Mouse (Mus musculus) MEL (cell line): Measurements from ENCODE around the gene Itpr1.

Experiments
- BHLHE40 ChIP-seq: IDR thresholded peaks from 2 replicates; pipeline ENCODE4 v1.6.1; 2012; ENCODE audit warnings: low read depth, mild to moderate bottlenecking, inconsistent platforms, low read length, improper control_type of control experiment, borderline replicate concordance
- CHD1 ChIP-seq: IDR thresholded peaks from 2 replicates; pipeline ENCODE4 v1.6.1; 2012; ENCODE audit warnings: low read depth, mild to moderate bottlenecking, inconsistent platforms, low read length, improper control_type of control experiment
- CHD2 ChIP-seq: IDR thresholded peaks from 2 replicates; pipeline ENCODE4 v1.6.1; 2011; ENCODE audit warnings: low read length, improper control_type of control experiment
- CTCF ChIP-seq, 3 experiments: IDR thresholded peaks in 2 of 3; conservative IDR thresholded peaks in 1 of 3; 2 replicates each; pipeline ENCODE4 v1.5.1; 2011 to 2012; ENCODE audit warnings: low read length in 3 of 3, low read depth in 2 of 3, mild to moderate bottlenecking in 2 of 3, improper control_type of control experiment in 1 of 3, inconsistent platforms in 1 of 3, mixed read lengths in 1 of 3, moderate library complexity in 1 of 3; ENCODE audit not compliant: control insufficient read depth in 1 of 3, insufficient read depth in 1 of 3, poor library complexity in 1 of 3, severe bottlenecking in 1 of 3
- ELF1 ChIP-seq: IDR thresholded peaks from 2 replicates; pipeline ENCODE4 v1.6.1; 2014; ENCODE audit warnings: low read depth, mild to moderate bottlenecking, inconsistent platforms, low read length, improper control_type of control experiment, moderate library complexity
- GATA1 ChIP-seq: IDR thresholded peaks from 2 replicates; pipeline ENCODE4 v1.6.1; 2011; ENCODE audit warnings: low read depth, low read length, improper control_type of control experiment
- HCFC1 ChIP-seq: IDR thresholded peaks from 2 replicates; pipeline ENCODE4 v1.6.1; 2012; ENCODE audit warnings: low read depth, mild to moderate bottlenecking, inconsistent platforms, low read length, improper control_type of control experiment, moderate library complexity
- MXI1 ChIP-seq: IDR thresholded peaks from 2 replicates; pipeline ENCODE4 v1.6.1; 2011; ENCODE audit warnings: mild to moderate bottlenecking, low read depth, low read length, improper control_type of control experiment
- NELFE ChIP-seq: IDR thresholded peaks from 2 replicates; pipeline ENCODE4 v1.6.1; 2011; ENCODE audit warnings: low read depth, low read length, improper control_type of control experiment
- POLR2A ChIP-seq, 2 experiments: IDR thresholded peaks; 2 replicates each; pipeline ENCODE4 v1.6.1; 2011 to 2012; ENCODE audit warnings: low read length in 2 of 2, mild to moderate bottlenecking in 2 of 2, control low read depth in 1 of 2, improper control_type of control experiment in 1 of 2, low read depth in 1 of 2, moderate library complexity in 1 of 2; ENCODE audit not compliant: control insufficient read depth in 1 of 2, insufficient read depth in 1 of 2, poor library complexity in 1 of 2
- ZC3H11A ChIP-seq: IDR thresholded peaks from 2 replicates; pipeline ENCODE4 v1.6.1; 2012; ENCODE audit warnings: low read depth, mild to moderate bottlenecking, inconsistent platforms, low read length, improper control_type of control experiment

DNA sequence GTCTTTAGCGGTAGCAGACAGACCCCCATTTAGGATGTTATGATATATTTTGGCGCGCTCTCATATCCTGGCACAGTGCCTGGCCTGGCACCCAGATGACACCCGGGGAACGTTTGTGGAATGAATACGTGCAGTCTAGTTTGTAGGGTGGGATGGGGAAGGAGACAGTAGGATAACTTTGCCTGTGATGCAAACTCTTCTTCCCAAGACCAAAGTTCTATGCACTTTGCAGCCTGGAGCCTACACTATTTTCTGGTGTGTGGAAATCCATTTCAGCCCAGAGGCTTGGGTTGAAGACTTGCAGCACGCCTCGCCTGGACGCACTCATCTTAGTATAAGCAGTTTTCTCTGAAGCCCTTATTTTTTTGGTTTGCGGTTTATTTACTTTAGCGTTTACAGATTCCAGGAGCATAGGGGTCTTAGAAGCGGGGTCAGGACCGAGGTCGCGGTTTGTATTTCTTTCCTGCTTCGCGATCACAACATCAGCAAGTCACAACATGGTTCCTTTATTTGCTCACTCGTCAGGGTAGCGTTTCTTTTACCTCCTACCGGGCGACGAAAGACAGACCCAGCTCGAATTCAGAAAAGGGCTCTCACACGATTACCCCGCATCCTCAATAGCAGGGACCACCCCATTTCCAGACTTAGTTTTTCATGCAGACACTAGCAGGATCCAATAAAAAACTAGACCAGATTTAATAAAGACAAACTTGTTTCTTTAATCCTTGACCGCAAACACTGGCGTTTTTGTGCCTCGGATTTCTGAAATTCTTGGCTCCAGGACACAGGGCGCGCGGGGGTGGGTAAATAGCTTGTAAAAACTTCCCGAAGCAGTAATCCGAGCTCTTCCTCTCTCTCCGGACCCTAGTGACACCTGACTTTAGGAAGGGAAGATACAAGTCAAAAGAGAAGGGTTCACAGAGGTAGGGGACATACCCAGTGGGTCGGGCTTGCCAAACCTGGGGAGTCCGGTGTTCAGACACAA is 708 bp upstream of the Itpr1 start:
- TF ChIP-seq CTCF (IDR thresholded peaks at IDR 0.05 in 2 of 3, conservative IDR thresholded peaks at IDR 0.05 in 1 of 3; ENCODE audit: control insufficient read depth in 1 of 3, insufficient read depth in 1 of 3, low read depth in 2 of 3, low read length in 3 of 3, poor library complexity in 1 of 3, severe bottlenecking in 1 of 3) (no peak), GATA1 (no peak), CHD1 (no peak), ZC3H11A (no peak), CHD2 (no peak), POLR2A (IDR thresholded peaks at IDR 0.05; ENCODE audit: control insufficient read depth in 1 of 2, insufficient read depth in 1 of 2, low read depth in 1 of 2, low read length in 2 of 2, poor library complexity in 1 of 2) (no peak), BHLHE40 (no peak), HCFC1 (no peak), MXI1 (no peak), ELF1 (no peak), NELFE (no peak)
